Mouse (Mus musculus) heart, adult 2 months (tissue): ENCODE data around the gene Ift81.

ENCODE experiments used
- CTCF ChIP-seq: fragments of 200-600 bp; IDR thresholded peaks from 2 replicates; pipeline ENCODE4 v1.8.1; 2022; ENCODE audit warnings: antibody characterized with exemption, mild to moderate bottlenecking, moderate library complexity
- POLR2A ChIP-seq: fragments of 200-500 bp; IDR thresholded peaks from 2 replicates; pipeline ENCODE4 v1.6.1; 2011; ENCODE audit warnings: mild to moderate bottlenecking, low read depth, low read length, control low read depth; ENCODE audit not compliant: insufficient read depth

- TF ChIP-seq CTCF (no peak), POLR2A (no peak)
Observed at GRCm38 (mm10) chr5:122529913-122530604, 84.3 kb downstream of the Ift81 start.
